Mouse (Mus musculus) hindbrain, embryonic 14.5 days (tissue): Measurements from ENCODE around the gene Ap1s3. TPM values are rescaled to one million over a fixed set of nuclear protein-coding genes. Genes with fewer than 3 reads are reported as not detected.
A peak's percentile ranks its signal among the peaks of the same experiment; 100 is the strongest.

Experiments
- ATAC-seq: fragments of 200-750 bp; cut with Nextera tagmentation; 2 replicates; pipeline ENCODE4 v1.8.0; 2017; ENCODE audit warnings: moderate number of reproducible peaks, mild to moderate bottlenecking, moderate TSS enrichment, moderate library complexity; ENCODE audit not compliant: low FRiP score
- DNase-seq: peaks from one replicate; pipeline ENCODE4 v3.0.0-alpha.2; 2015; ENCODE audit warnings: low spot score
- H3K27ac ChIP-seq: fragments of 300-500 bp; sonication (generic); 2 replicates; pipeline ENCODE4 v1.5.1; 2014; ENCODE audit warnings: mild to moderate bottlenecking, moderate library complexity
- H3K27me3 ChIP-seq: fragments of 300-500 bp; sonication (generic); 2 replicates; pipeline ENCODE4 v1.6.1; 2014; ENCODE audit warnings: mild to moderate bottlenecking, low read length, mixed read lengths; ENCODE audit not compliant: control insufficient read depth, insufficient read depth
- H3K36me3 ChIP-seq: fragments of 300-500 bp; sonication (generic); replicated peaks from 2 replicates; pipeline ENCODE4 v1.6.1; 2014; ENCODE audit not compliant: control insufficient read depth, insufficient read depth
- H3K4me1 ChIP-seq: fragments of 300-500 bp; sonication (generic); replicated peaks from 2 replicates; pipeline ENCODE4 v1.6.1; 2014; ENCODE audit warnings: antibody characterized with exemption, low read length, mixed read lengths; ENCODE audit not compliant: control insufficient read depth, insufficient read depth
- H3K4me2 ChIP-seq: fragments of 300-500 bp; sonication (generic); replicated peaks from 2 replicates; pipeline ENCODE4 v1.6.1; 2014; ENCODE audit warnings: mild to moderate bottlenecking, moderate library complexity
- H3K4me3 ChIP-seq: fragments of 300-500 bp; sonication (generic); replicated peaks from 2 replicates; pipeline ENCODE4 v1.5.1; 2014; ENCODE audit warnings: mild to moderate bottlenecking, low read length
- H3K9ac ChIP-seq: fragments of 300-500 bp; sonication (generic); 2 replicates; pipeline ENCODE4 v1.6.1; 2014
- H3K9me3 ChIP-seq: fragments of 300-500 bp; sonication (generic); 2 replicates; pipeline ENCODE4 v1.6.1; 2016; ENCODE audit warnings: low read length; ENCODE audit not compliant: control insufficient read depth
- WGBS: fragments of 180-500 bp; shearing (Covaris S2); extraction: QIAGEN DNeasy Blood & Tissue Kit; methylation state at CpG from one replicate; pipeline ENCODE4 v1.1.7; 2014; 5-methylcytosine and 5-hydroxymethylcytosine counted together
- polyA plus RNA-seq: library from polyadenylated mRNA; unstranded; fragments of >200 nt; fragmentation: Nextera tagmentation; extraction: Ambion mirVana; gene quantifications from 2 replicates; pipeline ENCODE4 v1.2.1, GENCODE M21; 2014

Gene Ap1s3
- polyA plus RNA-seq, 1 experiment from 2014 or later = 0.35 TPM

- WGBS = 70% methylated on average over 8 of the region's 8 CpGs
- DNase-seq = no peak
- Histone ChIP-seq H3K4me2 (no peak overlapping the region), H3K9ac (no peak overlapping the region), H3K27ac (no peak overlapping the region), H3K27me3 (peaks cover 2% of the 10 kb centered on the region; the same call in 1 of the 2 replicates), H3K4me3 (no peak overlapping the region), H3K9me3 (0 out of 2 replicates have a peak, but pooled peaks cover 3% of the 10 kb centered on the region), H3K4me1 (no peaks in the 10 kb centered on the region), H3K36me3 (no peaks in the 10 kb centered on the region)
- ATAC-seq = no peak
These were observed 6.4 kb upstream of the Ap1s3 start for GRCm38 (mm10) chr1:79678117-79678684.

GRCm38 (mm10) chr1:79675716-79676115 lies 3.9 kb upstream of the Ap1s3 start:
- H3K27ac ChIP-seq = no peak overlapping the region
- no peak for ATAC-seq
- WGBS = 73% methylated on average over 4 of the region's 4 CpGs

GRCm38 (mm10) chr1:79671196-79671542 lies 603 bp downstream of the Ap1s3 start:
- DNase-seq = no peak
- H3K4me3 ChIP-seq = peak overlapping the region; percentile 57
- H3K9ac ChIP-seq = peak overlapping the region; percentile 57; the same call in 1 of the 2 replicates
- WGBS = under 1% methylated on average over 11 of the region's 11 CpGs
- H3K4me1 ChIP-seq = peaks cover 6% of the 10 kb centered on the region; the same call in 1 of the 2 replicates
- H3K27ac ChIP-seq = no peak overlapping the region
- H3K27me3 ChIP-seq = peaks cover 34% of the 10 kb centered on the region
- ATAC-seq = no peak
- H3K4me2 ChIP-seq = peak overlapping the region; percentile 99
- no peaks in the 10 kb centered on the region for H3K36me3 ChIP-seq
- no peaks in the 10 kb centered on the region for H3K9me3 ChIP-seq

More at GRCm38 (mm10) chr1:79675716-79676115, 3.9 kb upstream of the Ap1s3 start:
- H3K36me3 ChIP-seq = no peaks in the 10 kb centered on the region
- DNase-seq = no peak
- H3K9ac ChIP-seq = no peak overlapping the region
- 0 out of 2 replicates have a peak, but pooled peaks cover 3% of the 10 kb centered on the region for H3K9me3 ChIP-seq
- H3K27me3 ChIP-seq = peaks cover 27% of the 10 kb centered on the region
- H3K4me3 ChIP-seq = no peak overlapping the region
- no peak overlapping the region for H3K4me2 ChIP-seq
- H3K4me1 ChIP-seq = peaks cover 6% of the 10 kb centered on the region; the same call in 1 of the 2 replicates

DNA sequence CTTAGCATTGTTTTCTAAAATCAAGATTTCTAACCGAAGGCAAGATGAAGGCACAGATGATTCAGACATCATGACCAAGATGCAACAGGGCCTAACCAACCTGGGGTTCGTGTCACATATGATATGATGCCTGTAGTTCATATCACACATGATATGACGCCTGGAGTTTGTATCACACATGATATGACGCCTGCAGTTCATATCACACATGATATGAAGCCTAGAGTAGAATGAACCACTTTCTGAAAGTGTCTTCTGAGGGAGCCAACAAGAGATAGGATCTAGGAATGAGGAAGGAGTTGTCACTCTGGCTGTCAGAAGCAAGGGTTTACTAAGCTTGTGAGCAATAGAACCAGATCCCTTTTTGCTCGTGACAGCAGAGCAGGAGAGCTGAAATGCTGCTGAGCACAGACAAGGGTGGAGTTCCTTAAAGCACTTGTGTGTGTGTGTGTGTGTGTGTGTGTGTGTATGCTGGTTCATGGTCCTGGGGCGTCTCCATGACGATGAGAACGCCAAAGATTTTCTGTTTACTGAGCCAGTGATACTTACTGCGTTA lies 2.3 kb downstream of the Ap1s3 start:
- no peak overlapping the region for H3K27ac ChIP-seq
- no peaks in the 10 kb centered on the region for H3K36me3 ChIP-seq
- H3K27me3 ChIP-seq = peaks cover 34% of the 10 kb centered on the region
- DNase-seq = no peak
- 84% methylated on average over 9 of the region's 9 CpGs for WGBS
- ATAC-seq = no peak
- H3K9me3 ChIP-seq = no peaks in the 10 kb centered on the region
- H3K9ac ChIP-seq = no peak overlapping the region
- H3K4me1 ChIP-seq = peaks cover 6% of the 10 kb centered on the region; the same call in 1 of the 2 replicates
- H3K4me3 ChIP-seq = no peak overlapping the region
- no peak overlapping the region for H3K4me2 ChIP-seq

DNA sequence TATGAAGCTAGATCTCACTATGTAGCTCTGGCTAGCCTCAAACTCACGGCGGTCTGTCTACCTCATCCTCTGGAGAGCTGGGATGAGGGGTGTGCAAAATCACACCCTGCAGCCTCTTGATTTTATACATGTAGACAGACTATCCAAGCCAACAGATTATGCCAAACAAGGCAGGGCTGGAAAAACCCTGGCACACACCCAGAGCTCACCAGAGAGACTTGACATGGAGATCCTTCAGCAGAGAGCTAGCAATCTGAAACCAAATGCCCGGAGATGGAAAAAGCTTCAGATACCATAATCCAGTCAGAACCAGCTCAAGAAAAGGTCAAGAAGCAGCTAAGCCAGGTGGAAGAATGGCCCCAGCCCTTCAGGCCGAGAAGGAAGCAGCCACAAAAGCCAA lies 6.9 kb downstream of the Ap1s3 start:
- Histone ChIP-seq H3K4me1 (no peaks in the 10 kb centered on the region), H3K4me2 (no peak overlapping the region), H3K27me3 (no peaks in the 10 kb centered on the region), H3K36me3 (no peaks in the 10 kb centered on the region), H3K9me3 (no peaks in the 10 kb centered on the region), H3K9ac (no peak overlapping the region), H3K4me3 (no peak overlapping the region), H3K27ac (no peak overlapping the region)
- DNase-seq (no peak), ATAC-seq (no peak)
- 89% methylated on average over 4 of the region's 4 CpGs for WGBS

- no peaks in the 10 kb centered on the region for H3K4me1 ChIP-seq
- ATAC-seq = no peak
- no peak overlapping the region for H3K4me2 ChIP-seq
- DNase-seq = no peak
- H3K36me3 ChIP-seq = no peaks in the 10 kb centered on the region
- no peak overlapping the region for H3K27ac ChIP-seq
- 85% methylated on average over 7 of the region's 7 CpGs for WGBS
- H3K4me3 ChIP-seq = no peak overlapping the region
- H3K9ac ChIP-seq = no peak overlapping the region
- H3K27me3 ChIP-seq = no peaks in the 10 kb centered on the region
- H3K9me3 ChIP-seq = no peaks in the 10 kb centered on the region
These were observed 12.2 kb downstream of the Ap1s3 start for GRCm38 (mm10) chr1:79659598-79659997.

DNA sequence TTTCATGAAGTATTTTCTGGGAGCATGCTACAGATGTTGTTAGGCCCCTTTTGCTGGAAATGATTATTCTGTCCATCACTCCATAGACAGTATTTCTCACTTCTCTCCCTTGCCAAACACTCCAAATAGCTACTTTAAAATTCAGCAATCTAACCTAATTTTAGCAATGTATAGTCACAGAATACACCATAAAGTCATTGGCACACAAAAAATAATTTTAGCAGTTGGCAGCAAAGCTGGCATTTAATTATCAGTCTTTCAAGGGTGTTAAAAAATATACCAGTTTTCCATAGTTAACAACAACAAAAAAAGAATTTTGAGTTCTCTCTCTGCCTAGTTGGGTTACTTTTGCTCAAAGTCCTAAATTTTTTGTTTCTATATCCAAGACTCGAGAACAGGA lies 14.4 kb downstream of the Ap1s3 start:
- H3K4me3 ChIP-seq = no peak overlapping the region
- H3K9ac ChIP-seq = no peak overlapping the region
- H3K4me2 ChIP-seq = no peak overlapping the region
- no peaks in the 10 kb centered on the region for H3K36me3 ChIP-seq
- no peaks in the 10 kb centered on the region for H3K4me1 ChIP-seq
- no peaks in the 10 kb centered on the region for H3K9me3 ChIP-seq
- no peak overlapping the region for H3K27ac ChIP-seq
- 80% methylated on average over 1 of the region's 1 CpGs for WGBS
- ATAC-seq (no peak), DNase-seq (no peak)
- no peaks in the 10 kb centered on the region for H3K27me3 ChIP-seq

DNA sequence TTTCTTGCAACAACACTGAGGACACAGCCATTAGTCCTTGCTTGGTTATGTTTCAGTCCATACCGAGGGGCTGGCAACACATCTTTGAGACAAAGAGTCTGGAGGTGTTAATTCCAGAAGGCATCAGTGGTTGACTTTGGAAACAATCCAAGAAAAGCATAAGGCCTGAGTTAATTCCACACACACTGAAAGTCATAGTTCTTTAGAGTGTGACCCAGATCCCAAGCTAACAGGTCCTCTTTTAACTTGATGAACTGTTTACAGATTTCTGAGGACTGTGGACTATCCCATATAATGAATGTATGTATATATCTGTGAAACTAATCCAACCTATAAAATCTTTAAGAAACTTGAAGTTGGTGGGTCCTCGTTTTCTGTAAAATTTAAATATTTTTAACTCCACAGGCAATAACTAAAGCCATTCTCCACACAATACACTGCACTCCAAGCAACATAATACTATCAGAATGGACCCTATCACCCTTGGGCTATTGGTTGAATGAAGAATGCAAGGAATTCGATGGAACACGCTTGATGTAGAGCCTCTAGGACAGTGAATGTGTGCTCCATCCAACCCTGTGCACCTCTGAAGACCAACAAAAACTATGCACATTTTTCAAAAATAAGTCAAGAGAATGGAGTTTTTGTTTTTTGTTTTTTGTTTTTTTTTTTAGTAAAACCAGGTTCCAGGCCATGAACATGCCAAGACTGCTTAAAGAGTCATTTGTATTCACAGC lies 15.8 kb downstream of the Ap1s3 start:
- no peak overlapping the region for H3K9ac ChIP-seq
- no peak overlapping the region for H3K4me3 ChIP-seq
- ATAC-seq (no peak), DNase-seq (no peak)
- no peaks in the 10 kb centered on the region for H3K4me1 ChIP-seq
- no peaks in the 10 kb centered on the region for H3K36me3 ChIP-seq
- WGBS = 84% methylated on average over 4 of the region's 4 CpGs
- no peaks in the 10 kb centered on the region for H3K27me3 ChIP-seq
- no peaks in the 10 kb centered on the region for H3K9me3 ChIP-seq
- H3K4me2 ChIP-seq = no peak overlapping the region
- no peak overlapping the region for H3K27ac ChIP-seq

DNA sequence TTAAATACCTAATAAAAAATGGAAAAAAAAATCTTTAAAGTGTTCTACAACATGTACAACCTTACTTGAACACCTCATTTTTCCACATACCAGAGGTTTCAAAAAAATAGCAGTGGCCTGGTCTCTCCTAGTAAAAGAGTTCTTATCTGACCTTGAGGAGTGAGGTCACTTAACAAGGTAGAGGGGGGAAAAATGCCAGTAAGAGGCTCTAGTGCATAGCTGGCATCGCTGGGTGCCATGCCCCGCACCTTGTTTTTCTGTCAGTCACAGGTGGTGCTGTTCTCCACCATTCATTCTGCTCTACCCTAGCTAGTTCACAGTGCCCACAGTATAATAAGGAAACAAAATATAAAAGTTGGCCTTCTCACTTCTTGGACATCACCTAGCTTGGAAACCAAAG lies 16.8 kb downstream of the Ap1s3 start:
- no peaks in the 10 kb centered on the region for H3K4me1 ChIP-seq
- no peak overlapping the region for H3K9ac ChIP-seq
- DNase-seq = no peak
- ATAC-seq = no peak
- H3K27ac ChIP-seq = no peak overlapping the region
- H3K4me2 ChIP-seq = no peak overlapping the region
- no peaks in the 10 kb centered on the region for H3K27me3 ChIP-seq
- H3K36me3 ChIP-seq = no peaks in the 10 kb centered on the region
- no peaks in the 10 kb centered on the region for H3K9me3 ChIP-seq
- WGBS = 96% methylated on average over 2 of the region's 2 CpGs
- H3K4me3 ChIP-seq = no peak overlapping the region
